Mouse (Mus musculus) thymus, adult 2 months (tissue): ENCODE measurements at regions not wholly inside any gene's neighbourhood (a gene's known extent, or its start where the extent isn't known, plus 50 kb on each side); places are given as distances from the start of the nearest gene placed in this dataset.

ENCODE experiments used
- CTCF ChIP-seq: fragments of 200-500 bp; IDR thresholded peaks from 2 replicates; pipeline ENCODE4 v1.5.1; 2012; ENCODE audit warnings: mild to moderate bottlenecking, control low read depth, low read length, moderate library complexity, borderline replicate concordance; ENCODE audit not compliant: control insufficient read depth, poor library complexity, insufficient read depth; ENCODE audit errors: extremely low read depth
- POLR2A ChIP-seq: fragments of 200-500 bp; IDR thresholded peaks from 2 replicates; pipeline ENCODE4 v1.6.1; 2012; ENCODE audit warnings: mild to moderate bottlenecking, low read length, control low read depth, moderate library complexity; ENCODE audit not compliant: control insufficient read depth, poor library complexity, insufficient read depth; ENCODE audit errors: extremely low read depth

- TF ChIP-seq POLR2A (no peak), CTCF (no peak)
These were observed 89.0 kb upstream of the Spata13 start for GRCm38 (mm10) chr14:60544767-60545166.
